Mouse (Mus musculus) layer of hippocampus, postnatal 25 days (tissue): ENCODE data around the gene Uchl3. TPM values are rescaled to one million over a fixed set of nuclear protein-coding genes. Genes with fewer than 3 reads are reported as not detected.

Source experiments
- DNase-seq, 2 experiments: peaks; one replicate each; pipeline ENCODE4 v3.0.0; 2022; ENCODE audit warnings: mixed read lengths in 2 of 2, low spot score in 1 of 2; ENCODE audit errors: extremely low spot score in 1 of 2
- total RNA-seq, 2 experiments: library from RNA; stranded (reverse); gene quantifications; 2 replicates each; pipeline ENCODE4 v1.2.3; 2021

Gene Uchl3
- total RNA-seq, result 10 to 100 TPM; 47.6 to 51.2 TPM

- DNase-seq, result peak; percentile 100
Measured at GRCm38 (mm10) chr14:101653581-101654525, at the start of gene Uchl3. Gene Uchl3 (plus strand): TSS chr14:101653967.

- DNase-seq, result no peak
Measured at GRCm38 (mm10) chr14:101605843-101606242, 47.9 kb upstream of the Uchl3 start.

- DNase-seq, result peak; percentile 10 to 22
Measured at GRCm38 (mm10) chr14:101607631-101608518, 45.9 kb upstream of the Uchl3 start.

- DNase-seq, result peak; percentile 54 to 59
Measured at GRCm38 (mm10) chr14:101608519-101609368, 45.0 kb upstream of the Uchl3 start, which contains the start of gene Tbc1d4. Gene Tbc1d4 (minus strand): TSS chr14:101609191.

GRCm38 (mm10) chr14:101610701-101611100 lies 43.1 kb upstream of the Uchl3 start:
- no peak for DNase-seq

GRCm38 (mm10) chr14:101613206-101613605 lies 40.6 kb upstream of the Uchl3 start:
- no peak for DNase-seq

- DNase-seq, result no peak
Measured at GRCm38 (mm10) chr14:101616178-101616577, 37.6 kb upstream of the Uchl3 start.

- DNase-seq, result no peak
Measured at GRCm38 (mm10) chr14:101617680-101618079, 36.1 kb upstream of the Uchl3 start.

- no peak for DNase-seq
Measured at GRCm38 (mm10) chr14:101630548-101630947, 23.2 kb upstream of the Uchl3 start.

GRCm38 (mm10) chr14:101635765-101636164 lies 18.0 kb upstream of the Uchl3 start:
- no peak for DNase-seq

- DNase-seq, result no peak
Measured at GRCm38 (mm10) chr14:101637381-101637780, 16.4 kb upstream of the Uchl3 start.

- DNase-seq, result peak; percentile 73 to 74
Measured at GRCm38 (mm10) chr14:101640153-101640843, 13.5 kb upstream of the Uchl3 start, which contains the start of gene Commd6. Gene Commd6 (minus strand): TSS chr14:101640686.

- DNase-seq, result no peak
Measured at GRCm38 (mm10) chr14:101644948-101645347, 8.8 kb upstream of the Uchl3 start.

- DNase-seq, result no peak
Measured at GRCm38 (mm10) chr14:101650551-101650950, 3.2 kb upstream of the Uchl3 start.

- no peak for DNase-seq
Measured at GRCm38 (mm10) chr14:101652571-101652970, 1.2 kb upstream of the Uchl3 start.

- no peak for DNase-seq
Measured at GRCm38 (mm10) chr14:101654526-101654909, 751 bp downstream of the Uchl3 start.

GRCm38 (mm10) chr14:101656307-101656706 lies 2.5 kb downstream of the Uchl3 start:
- DNase-seq, result no peak

- DNase-seq, result no peak
Measured at GRCm38 (mm10) chr14:101661654-101662412, 8.1 kb downstream of the Uchl3 start.

GRCm38 (mm10) chr14:101664274-101664673 lies 10.5 kb downstream of the Uchl3 start:
- DNase-seq, result no peak
